ENCODE assay signal across 11 mouse cellular contexts in genomic region chr10:99451639-99452417, GRCm38 (mm10).
DNase-seq lines count a peak whose midpoint lies in the region; ATAC-seq and TF ChIP-seq lines count a peak whose summit lies in the region.
"Had no signal": no experiment of that assay in that cellular context is flagged by ENCODE, and none has a peak within 500 bp of the region (broad histone marks: within the 10 kb centered on the region; RNA-seq: fewer than 3 reads in every experiment).

No protein-coding gene starts in this region.

- no peak overlapping the region for H3K4me3 ChIP-seq in kidney, postnatal 0 days (replicated peaks; ENCODE audit: low read depth, low read length)
- H3K4me3 ChIP-seq in forebrain, embryonic 13.5 days: no peak overlapping the region
- H3K4me3 ChIP-seq in midbrain, embryonic 11.5 days (ENCODE audit: low read depth, low read length): no peak overlapping the region

- TF ChIP-seq CTCF in kidney, postnatal 0 days (IDR thresholded peaks at IDR 0.05; ENCODE audit: low read depth): no peak

- no peak overlapping the region; the same call in 1 of the 2 replicates for H3K4me2 ChIP-seq in kidney, postnatal 0 days (ENCODE audit: low read length)
- peak overlapping the region; percentile 16; the same call in 1 of the 2 replicates for H3K4me2 ChIP-seq in forebrain, embryonic 13.5 days
- no peak overlapping the region for H3K4me2 ChIP-seq in midbrain, embryonic 11.5 days

- no peaks in the 10 kb centered on the region for H3K27me3 ChIP-seq in kidney, postnatal 0 days (ENCODE audit: insufficient read depth, low read length)
- H3K27me3 ChIP-seq in forebrain, embryonic 13.5 days: no peaks in the 10 kb centered on the region
- no peaks in the 10 kb centered on the region for H3K27me3 ChIP-seq in midbrain, embryonic 11.5 days (ENCODE audit: control insufficient read depth, insufficient read depth, low read length)

- peaks cover 14% of the 10 kb centered on the region; the same call in 1 of the 2 replicates for H3K4me1 ChIP-seq in kidney, postnatal 0 days (replicated peaks; ENCODE audit: insufficient read depth, low read length)
- H3K4me1 ChIP-seq in forebrain, embryonic 13.5 days: peaks cover 16% of the 10 kb centered on the region
- H3K4me1 ChIP-seq in midbrain, embryonic 11.5 days (ENCODE audit: control insufficient read depth, insufficient read depth, low read length): peaks cover 4% of the 10 kb centered on the region; the same call in 1 of the 2 replicates

- 10% methylated on average over 10 of the region's 10 CpGs for WGBS in kidney, postnatal 0 days
- 13% methylated on average over 10 of the region's 10 CpGs for WGBS in forebrain, embryonic 13.5 days
- WGBS in midbrain, embryonic 11.5 days: 14% methylated on average over 10 of the region's 10 CpGs

- peak; percentile 86 for DNase-seq in kidney, postnatal 0 days (ENCODE audit: low spot score)
- DNase-seq in kidney, adult 11 months: no peak
- peak; percentile 87 for DNase-seq in midbrain, embryonic 11.5 days (ENCODE audit: low spot score, missing footprints)
- DNase-seq in right cerebral cortex, postnatal 4 days: no peak
- no peak for DNase-seq in left cerebral cortex, postnatal 10 days (ENCODE audit: extremely low spot score in 1 of 2, low spot score in 2 of 2)
- no peak for DNase-seq in adipocyte (ENCODE audit: low spot score)
- DNase-seq: cerebellum, adult 8-10 months; heart, postnatal 10 days; layer of hippocampus, adult 9-11 months; right cerebral cortex, adult 18-20 months had no signal

- no peaks in the 10 kb centered on the region for H3K36me3 ChIP-seq in kidney, postnatal 0 days (ENCODE audit: insufficient read depth, low read length)
- H3K36me3 ChIP-seq in forebrain, embryonic 13.5 days (ENCODE audit: poor library complexity, severe bottlenecking): no peaks in the 10 kb centered on the region
- no peaks in the 10 kb centered on the region for H3K36me3 ChIP-seq in midbrain, embryonic 11.5 days (ENCODE audit: control insufficient read depth, insufficient read depth, low read length)

- H3K9ac ChIP-seq in kidney, postnatal 0 days (ENCODE audit: low read depth, low read length): no peak overlapping the region
- no peak overlapping the region for H3K9ac ChIP-seq in forebrain, embryonic 13.5 days
- no peak overlapping the region for H3K9ac ChIP-seq in midbrain, embryonic 11.5 days (ENCODE audit: low read length)

- intact Hi-C loops in left cerebral cortex, postnatal 10 days (cut with DNase I): no loop called here

- H3K9me3 ChIP-seq in kidney, postnatal 0 days (replicated peaks; ENCODE audit: low read length): no peaks in the 10 kb centered on the region
- no peaks in the 10 kb centered on the region for H3K9me3 ChIP-seq in forebrain, embryonic 13.5 days (replicated peaks)
- H3K9me3 ChIP-seq in midbrain, embryonic 11.5 days (ENCODE audit: control insufficient read depth, low read length): no peaks in the 10 kb centered on the region

- 0 out of 2 replicates have a peak overlapping the region, but pooled peaks have one; percentile 10 for H3K27ac ChIP-seq in kidney, postnatal 0 days
- H3K27ac ChIP-seq in forebrain, embryonic 13.5 days: peak overlapping the region; percentile 59; the same call in 1 of the 2 replicates
- 0 out of 2 replicates have a peak overlapping the region, but pooled peaks have one; percentile 3 for H3K27ac ChIP-seq in midbrain, embryonic 11.5 days (ENCODE audit: low read depth, low read length)

- ATAC-seq in kidney, postnatal 0 days (replicated peaks; ENCODE audit: low FRiP score, low read depth): peak; percentile 85
- ATAC-seq in forebrain, embryonic 13.5 days: peak; percentile 44; the same call in 1 of the 2 replicates
- ATAC-seq in midbrain, embryonic 11.5 days (ENCODE audit: low FRiP score): peak; percentile 47

Comparison
In these comparisons a context has a peak if more than half of its experiments do, and no peak if none do; other contexts are left out.
1. DNase-seq: peak in kidney, postnatal 0 days (single experiment) and midbrain, embryonic 11.5 days (single experiment); none in kidney, adult 11 months (single experiment), right cerebral cortex, postnatal 4 days (single experiment), left cerebral cortex, postnatal 10 days (0 of 2) and adipocyte (single experiment).
2. H3K27ac ChIP-seq: peak in every context shown above with its lines; median percentile 59 in forebrain, embryonic 13.5 days; 10 in kidney, postnatal 0 days; 3 in midbrain, embryonic 11.5 days.
3. Peak in every context shown above with its lines, with median percentiles within 50 percentile points of each other: ATAC-seq.